Mouse (Mus musculus): Measurements from ENCODE around the gene Gucy1a1. TPM values are rescaled to one million over a fixed set of nuclear protein-coding genes. Genes with fewer than 3 reads are reported as not detected.

Gene Gucy1a1
- total RNA-seq, 2 experiments from 2014 or later, result 17.6 to 21.7 TPM

DNA sequence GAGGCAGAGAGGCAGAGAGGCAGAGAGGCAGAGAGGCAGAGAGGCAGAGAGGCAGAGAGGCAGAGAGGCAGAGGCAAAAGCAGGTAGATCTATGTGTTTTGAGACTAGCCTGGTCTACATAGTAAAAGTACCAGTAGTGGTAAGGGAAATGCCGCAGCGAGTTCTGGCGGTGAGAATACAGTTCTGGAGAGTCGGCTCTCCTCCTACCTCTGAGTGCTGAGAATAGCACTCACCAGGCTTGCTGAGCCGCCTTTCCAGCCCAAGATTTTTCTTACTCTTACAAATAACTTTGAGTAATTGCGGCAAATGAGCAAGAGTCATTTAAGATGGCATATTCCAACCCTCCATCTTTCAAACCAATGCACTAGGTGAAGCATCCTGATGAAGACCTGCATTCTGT is 46.5 kb downstream of the Gucy1a1 start:
- intact Hi-C loops (cut with DNase I), result no loop called here

DNA sequence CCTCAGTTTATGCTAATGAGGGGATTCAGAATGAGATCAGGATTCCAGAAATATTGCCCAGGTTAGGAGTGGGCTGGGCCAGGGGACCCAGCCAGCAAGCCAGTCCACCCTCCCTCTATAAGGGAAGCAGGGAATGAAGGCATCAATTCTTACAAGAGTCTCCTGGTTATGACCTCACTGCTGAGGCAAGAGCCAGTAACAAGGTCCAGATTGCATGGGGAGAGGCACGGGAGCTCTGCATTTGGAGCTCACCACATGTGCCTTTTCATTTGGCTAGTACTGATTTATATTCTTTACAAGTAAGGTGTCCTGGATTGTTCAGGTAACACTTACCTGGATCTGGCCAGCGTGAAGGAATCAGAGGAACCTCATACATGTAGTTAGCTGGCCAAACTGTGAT is 48.8 kb downstream of the Gucy1a1 start:
- intact Hi-C loops (cut with DNase I), result no loop called here
- no peak for DNase-seq

More for the DNA sequence above, 46.5 kb downstream of the Gucy1a1 start:
- DNase-seq, result no peak

DNA sequence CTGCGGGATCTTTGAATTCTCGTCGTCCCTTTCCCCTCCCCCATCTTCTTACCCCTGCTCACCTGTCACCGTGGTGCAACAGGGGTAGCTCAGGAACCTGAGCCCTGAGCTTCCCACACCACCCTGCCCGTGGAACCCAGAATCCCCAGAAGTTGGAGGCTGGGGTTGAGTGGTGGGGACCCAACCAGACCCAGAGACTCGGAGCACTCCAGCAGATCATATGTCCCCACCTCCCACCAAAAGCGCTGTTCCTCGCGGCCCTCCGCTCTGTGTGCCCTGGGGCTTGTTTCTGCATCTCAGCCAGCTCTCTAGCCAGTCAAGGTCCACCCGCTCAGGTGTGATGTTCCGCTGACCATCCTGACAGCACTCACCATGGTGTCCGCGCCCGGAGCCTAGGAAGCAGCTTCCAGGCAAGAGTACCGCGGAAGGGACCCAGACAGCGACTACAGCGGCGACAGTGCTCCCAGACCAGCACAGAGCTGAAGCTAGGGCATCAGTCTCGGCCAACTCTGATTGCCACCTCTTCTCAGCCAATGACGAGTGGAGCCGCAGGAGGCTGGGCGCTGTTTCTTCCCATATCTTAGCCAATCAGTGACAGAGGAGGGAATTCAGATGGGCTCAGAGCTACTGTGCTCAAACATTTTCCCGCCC is 71.3 kb downstream of the Gucy1a1 start, which contains the start of gene Gucy1b1:
Gucy1b1 (minus strand) TSS at position 489 of the 651 bp plus-strand sequence.
- peak; percentile 64 to 66 for DNase-seq
- intact Hi-C loops (cut with DNase I), result loop anchor here (5.0 kb wide), 2 partner anchors 38 to 68 kb away; no protein-coding TSS in a partner anchor

DNA sequence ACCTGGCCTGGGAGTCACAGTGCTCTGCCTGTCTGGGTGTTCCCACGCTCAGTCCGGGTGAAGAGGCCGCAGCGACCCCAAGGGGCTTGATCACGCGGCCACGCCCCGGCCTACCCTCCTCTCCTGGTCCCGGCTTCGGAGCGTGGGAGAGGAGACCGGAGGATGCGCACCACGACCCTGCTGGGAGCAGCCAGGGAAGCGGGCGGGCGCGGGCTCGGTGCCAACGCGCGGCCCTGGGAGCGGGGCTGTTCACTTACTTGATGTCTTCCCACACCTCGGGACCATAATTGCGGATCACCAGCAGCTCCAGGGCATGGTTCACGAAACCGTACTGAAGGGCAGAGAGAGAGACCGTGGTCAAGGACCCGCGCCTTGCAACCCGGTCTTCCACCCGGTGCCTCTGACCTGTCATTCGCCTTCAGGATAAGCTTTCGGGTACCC is 71.8 kb downstream of the Gucy1a1 start:
- intact Hi-C loops (cut with DNase I), result loop anchor here (5.0 kb wide), 2 partner anchors 39 to 69 kb away; no protein-coding TSS in a partner anchor
- DNase-seq, result peak; percentile 59 to 66

DNA sequence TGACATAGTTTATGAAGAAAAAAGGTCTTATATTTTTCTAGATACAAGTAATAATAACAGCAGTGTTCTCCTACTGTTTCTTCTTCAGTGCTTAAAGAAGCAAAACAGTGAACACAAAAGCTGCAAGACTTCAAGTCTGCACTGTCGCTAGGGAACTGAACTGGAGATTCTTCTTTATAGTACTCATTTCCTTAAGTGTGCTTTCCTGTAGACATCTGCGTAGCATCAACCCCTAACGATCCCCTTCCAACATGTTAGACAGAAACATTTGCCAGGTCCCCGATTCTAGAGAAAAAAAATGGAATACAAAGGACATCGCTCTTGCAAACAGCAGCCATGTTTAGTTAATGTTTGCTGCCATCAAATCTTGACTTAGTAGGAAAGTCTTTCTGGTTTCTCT is 77.8 kb downstream of the Gucy1a1 start:
- no peak for DNase-seq
- intact Hi-C loops (cut with DNase I), result no loop called here

DNA sequence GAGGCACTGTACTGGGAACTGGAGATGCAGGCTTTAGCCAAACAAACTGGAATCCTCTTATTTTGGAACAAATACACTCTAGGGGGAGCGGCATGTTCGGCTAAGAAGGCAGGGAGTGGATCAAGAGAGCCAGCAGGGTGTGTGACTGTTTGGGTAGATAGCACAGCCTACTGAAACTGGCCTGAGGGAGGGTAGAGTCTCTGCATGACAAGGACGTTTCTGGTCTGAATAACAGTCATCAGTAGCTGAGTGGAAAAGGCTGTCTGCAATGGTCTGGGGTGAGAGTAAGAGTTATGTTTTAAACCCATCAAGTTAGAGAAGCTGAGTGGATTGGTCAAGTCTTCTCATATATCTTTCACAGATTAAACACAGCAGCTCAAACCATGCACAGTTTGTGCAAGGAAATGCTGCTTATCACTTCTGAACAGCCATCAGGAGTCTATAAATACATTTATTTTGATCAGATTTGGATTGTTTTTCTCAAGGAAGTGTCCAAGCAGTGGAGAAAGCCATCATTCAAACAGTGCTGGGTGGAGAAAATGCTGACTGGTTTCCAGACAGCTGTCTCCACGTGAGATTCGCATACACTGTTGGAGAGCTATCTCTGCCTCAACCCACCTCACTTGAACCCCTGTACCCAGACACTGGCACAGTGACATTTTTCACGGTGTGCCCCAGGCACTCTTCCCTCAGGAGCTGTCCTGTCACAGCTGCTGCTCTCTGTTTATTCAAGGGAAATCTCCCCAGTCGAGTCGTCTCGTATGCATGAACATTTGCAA is 84.0 kb downstream of the Gucy1a1 start:
- DNase-seq, result no peak
- intact Hi-C loops (cut with DNase I), result no loop called here

DNA sequence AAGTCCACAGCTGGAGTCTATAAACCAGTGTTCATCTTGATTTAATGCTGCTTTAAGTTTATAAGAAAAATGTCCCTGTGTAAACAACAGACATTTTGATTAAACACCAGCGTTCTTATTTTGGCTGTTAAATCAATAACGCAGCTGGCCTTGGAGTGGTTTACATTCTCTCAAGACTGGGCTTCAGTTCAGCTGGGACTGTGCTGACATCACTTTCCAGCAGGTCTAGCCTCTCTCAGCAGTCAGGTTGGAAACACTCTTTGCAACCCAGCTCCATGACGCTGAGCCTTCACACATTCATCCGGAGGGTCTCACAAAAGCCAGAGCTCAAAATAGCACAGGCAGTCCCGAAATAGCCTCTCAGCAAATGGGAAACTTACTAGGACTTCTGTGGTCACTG is 88.4 kb downstream of the Gucy1a1 start:
- intact Hi-C loops (cut with DNase I), result no loop called here
- no peak for DNase-seq

DNA sequence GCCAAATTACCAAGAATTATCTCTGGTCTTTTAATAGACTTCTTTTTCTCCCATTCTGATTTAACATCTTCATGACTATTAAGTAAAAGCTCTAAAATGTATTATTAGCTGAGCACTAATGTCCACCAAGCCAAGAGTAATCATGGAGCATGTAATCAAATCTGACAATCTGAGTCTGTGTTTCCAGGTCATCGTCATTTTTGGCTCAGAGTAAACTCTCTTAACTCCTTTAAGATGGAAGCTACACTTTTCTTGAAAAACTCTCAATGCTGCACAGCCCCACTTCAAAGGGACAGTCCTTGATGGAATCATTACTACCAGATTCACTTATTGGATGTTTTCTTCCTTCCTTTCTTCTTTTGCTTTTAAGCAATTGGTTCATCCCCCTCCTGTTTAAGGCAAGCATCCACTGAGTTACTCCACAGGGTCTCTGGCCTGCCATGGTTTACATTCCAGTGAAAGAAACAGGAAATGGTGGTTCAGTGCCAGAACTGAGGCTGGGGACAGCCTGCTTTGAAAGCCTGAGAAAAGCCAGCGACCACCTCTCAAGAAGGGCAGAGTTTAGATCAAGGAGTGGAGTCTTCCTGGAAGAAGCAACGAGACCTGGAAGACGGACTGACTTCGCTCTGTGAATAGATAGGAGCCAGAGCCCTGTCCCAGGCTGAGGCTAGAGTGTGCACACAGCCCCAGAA is 91.2 kb downstream of the Gucy1a1 start:
- DNase-seq, result no peak
- intact Hi-C loops (cut with DNase I), result no loop called here

DNA sequence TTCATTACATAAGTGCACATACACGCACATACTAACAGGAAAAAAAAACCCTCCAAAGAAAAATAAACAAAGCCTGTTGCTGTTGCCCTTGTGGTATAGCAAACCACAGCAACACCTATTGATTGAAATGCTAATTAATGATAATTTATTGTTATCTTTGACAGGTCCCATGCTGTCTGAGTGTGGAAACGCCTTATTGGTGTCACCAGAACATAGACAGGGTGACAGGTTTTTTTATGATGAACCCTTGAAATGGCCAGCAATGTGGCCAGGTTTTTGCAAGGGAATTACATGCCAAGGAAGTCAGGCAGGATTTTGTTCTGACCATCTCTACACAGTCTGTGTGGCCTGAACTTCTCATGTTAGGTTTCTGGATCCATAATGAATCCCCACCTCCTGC is 93.6 kb downstream of the Gucy1a1 start:
- no peak for DNase-seq
- intact Hi-C loops (cut with DNase I), result no loop called here

DNA sequence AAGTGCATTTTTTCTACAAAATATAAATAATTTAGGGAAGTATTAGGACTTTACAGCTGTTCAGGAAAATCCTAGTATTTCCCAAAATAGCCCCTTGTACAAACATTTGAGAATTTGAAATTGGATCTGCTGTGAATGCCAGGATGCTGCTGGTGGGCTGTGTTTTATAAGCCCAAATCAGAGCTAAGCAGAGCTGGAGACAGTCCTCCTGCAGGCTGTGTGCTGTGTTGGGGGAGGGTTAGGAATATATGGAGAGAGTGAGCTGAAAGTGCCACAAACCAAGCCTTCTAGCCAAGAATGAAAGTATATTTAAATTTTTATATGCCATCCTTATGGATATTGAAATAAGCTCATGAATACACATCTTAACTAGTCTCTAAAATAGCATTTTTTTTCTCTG is 94.1 kb downstream of the Gucy1a1 start:
- no peak for DNase-seq
- intact Hi-C loops (cut with DNase I), result no loop called here

DNA sequence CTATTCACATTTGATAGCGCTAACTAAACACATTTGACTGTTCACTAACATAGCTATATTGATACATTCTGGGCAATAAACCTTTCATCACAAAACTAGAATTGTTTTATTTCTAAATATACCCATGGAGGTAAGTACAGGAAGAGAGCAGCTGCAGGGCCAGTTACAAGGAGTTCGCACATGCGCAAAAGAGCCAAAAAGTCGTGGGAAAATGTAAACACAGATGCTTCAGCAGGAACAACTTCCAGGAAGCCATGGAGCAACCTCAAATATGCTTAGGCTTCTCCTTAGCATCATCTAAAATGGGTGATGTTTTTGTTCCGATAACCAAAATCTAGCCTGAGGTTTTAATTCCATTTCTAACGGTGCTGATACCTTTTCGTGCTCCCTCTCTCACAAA is 96.9 kb downstream of the Gucy1a1 start:
- intact Hi-C loops (cut with DNase I), result loop anchor here (5.0 kb wide), 1 partner anchor 159 kb away; no protein-coding TSS in a partner anchor
- no peak for DNase-seq

DNA sequence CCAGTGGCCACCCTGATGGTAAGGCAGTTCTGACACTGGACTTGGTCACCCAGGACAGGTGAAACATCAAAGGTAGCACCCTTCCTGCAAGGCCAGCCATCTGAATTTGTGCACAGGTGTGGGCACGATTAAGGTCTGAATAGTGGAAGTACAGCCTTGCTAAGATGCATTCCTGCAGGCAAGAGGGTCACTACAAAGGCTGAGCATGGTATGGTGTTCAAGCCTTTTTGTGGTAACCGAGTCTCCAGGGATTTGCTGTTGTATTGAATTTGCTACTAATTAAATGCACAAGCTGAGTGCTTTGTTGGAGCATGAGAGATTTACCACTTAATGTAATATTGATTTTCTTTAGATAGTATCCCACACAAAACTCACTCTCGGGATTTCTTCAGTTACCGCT is 97.5 kb downstream of the Gucy1a1 start:
- intact Hi-C loops (cut with DNase I), result loop anchor here (5.0 kb wide), 1 partner anchor 159 kb away; no protein-coding TSS in a partner anchor
- no peak for DNase-seq

DNA sequence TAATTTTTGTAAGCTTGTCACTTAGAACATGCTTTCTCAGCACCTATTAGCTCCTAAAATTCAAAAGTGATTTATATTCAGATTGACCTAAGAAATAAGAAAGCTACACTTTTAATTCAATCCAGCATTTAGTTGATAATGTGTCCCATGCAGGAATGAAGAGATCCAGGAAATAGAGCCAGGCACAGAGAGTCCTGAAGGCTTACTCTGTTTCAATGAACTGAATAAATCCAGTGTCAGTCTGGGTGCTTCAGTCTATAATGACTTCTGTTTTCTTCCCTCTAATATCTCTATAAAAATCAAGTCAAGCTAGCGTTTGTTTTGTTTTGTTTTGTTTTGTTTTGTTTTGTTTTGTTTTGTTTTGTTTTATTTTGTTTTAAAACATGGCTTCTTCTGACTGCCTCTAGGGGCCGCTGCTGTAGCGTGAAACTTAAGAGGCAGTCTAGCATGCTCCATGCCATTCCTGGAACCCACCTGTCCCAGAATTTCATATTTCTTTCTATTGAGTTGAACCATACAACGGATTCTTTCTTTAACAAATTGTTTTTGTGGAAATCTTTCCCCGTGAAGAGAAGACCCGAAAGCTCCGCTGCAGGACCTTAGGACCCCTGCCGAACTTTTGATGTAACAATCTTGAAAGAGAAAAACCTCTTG is 98.4 kb downstream of the Gucy1a1 start:
- peak; percentile 42 to 52 for DNase-seq
- intact Hi-C loops (cut with DNase I), result loop anchor here (1.0 to 5.0 kb wide), 2 partner anchors 160 to 286 kb away; no protein-coding TSS in a partner anchor

DNA sequence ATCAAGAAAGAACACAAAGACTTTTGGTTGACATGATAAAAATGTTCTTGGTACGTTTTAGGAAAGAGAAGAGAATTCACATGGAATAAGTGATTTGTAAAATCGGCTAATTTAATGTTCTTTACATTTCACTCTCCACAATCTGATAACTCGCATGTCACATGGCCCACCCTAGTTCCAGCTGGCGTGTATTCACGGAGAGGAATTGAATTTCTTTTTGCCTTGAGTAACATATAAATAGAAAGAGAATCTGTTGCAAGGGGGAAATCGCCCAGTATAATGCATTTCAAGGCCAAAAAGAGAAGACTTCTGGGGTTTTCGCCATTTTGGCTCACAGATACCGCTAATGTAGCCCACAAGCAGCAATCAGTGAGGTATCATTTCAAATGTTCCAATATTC is 99.5 kb downstream of the Gucy1a1 start:
- intact Hi-C loops (cut with DNase I), result loop anchor here (5.0 kb wide), 1 partner anchor 161 kb away; no protein-coding TSS in a partner anchor

DNA sequence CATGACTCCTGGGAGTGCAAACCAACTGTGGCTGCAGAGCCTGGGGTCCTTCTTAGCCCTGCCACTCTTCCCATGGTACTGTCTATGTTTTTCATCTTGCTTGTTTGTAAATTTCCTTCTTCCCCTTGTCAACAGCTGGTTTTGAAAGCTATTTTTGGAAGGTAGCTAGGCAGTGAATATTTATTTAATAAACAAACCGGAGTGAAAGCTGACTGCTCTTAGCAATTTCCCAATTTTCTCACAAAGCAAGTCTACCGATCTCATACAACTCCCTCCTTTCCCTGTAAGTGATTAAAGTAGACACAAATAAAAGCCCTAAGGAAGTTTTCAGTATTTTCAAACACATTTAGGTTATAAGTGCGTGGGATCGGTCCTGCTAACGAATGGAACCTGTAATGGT is 100.7 kb downstream of the Gucy1a1 start:
- intact Hi-C loops (cut with DNase I), result loop anchor here (5.0 kb wide), 1 partner anchor 162 kb away; no protein-coding TSS in a partner anchor
- DNase-seq, result no peak

More for the DNA sequence above, 99.5 kb downstream of the Gucy1a1 start:
- no peak for DNase-seq

DNA sequence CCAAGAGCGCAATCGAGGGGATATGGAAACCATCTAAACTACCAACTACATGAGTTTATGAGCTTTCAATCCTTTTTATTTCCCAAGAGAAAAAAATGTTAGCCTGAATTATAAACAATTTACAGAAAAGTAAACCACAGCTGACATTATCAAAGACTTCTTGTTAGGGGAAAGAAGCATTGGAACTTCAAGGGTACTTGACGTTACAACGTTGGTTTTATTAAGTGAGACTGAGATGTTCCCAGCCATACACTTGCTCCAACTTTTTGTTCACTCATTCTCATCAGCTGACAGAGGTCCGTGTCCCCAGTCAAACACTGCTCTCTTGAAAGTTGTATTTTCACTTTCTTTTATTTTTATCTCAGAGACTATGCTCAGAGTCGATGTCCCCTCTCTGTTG is 101.9 kb downstream of the Gucy1a1 start:
- intact Hi-C loops (cut with DNase I), result no loop called here
- no peak for DNase-seq
